14 mouse cellular contexts compared by ENCODE assay signal in the genomic region with DNA sequence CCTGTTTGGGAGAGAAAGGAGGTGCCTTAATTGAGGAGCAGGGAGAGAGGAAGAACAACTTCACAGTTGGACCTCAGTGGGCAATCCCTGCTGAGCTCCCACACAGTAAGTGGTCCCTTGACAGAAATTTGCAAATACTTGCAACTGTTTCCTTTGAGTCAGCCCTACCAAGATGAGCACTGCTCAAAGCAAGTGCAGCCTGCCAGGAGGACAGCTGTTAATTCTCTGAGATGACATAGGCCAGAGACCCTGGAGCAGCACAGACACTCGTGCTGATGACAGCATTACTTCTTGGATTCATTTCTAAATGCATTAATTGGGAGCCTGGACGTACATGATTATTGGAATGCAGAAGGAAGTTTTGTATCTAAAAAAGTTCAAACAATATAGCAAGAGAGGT.
DNase-seq lines count a peak whose midpoint lies in the region; ATAC-seq and TF ChIP-seq lines count a peak whose summit lies in the region.
"Had no signal": no experiment of that assay in that cellular context is flagged by ENCODE, and none has a peak within 500 bp of the region (broad histone marks: within the 10 kb centered on the region; RNA-seq: fewer than 3 reads in every experiment).

No protein-coding gene starts in this region.

- intact Hi-C loops in left cerebral cortex, postnatal 14 days (cut with DNase I), result no loop called here

- no peak for TF ChIP-seq POLR2A in kidney, adult 2 months (IDR thresholded peaks at IDR 0.05; ENCODE audit: low read depth, low read length)

- H3K36me3 ChIP-seq in kidney, adult 2 months (ENCODE audit: control insufficient read depth, insufficient read depth, low read length), result no peaks in the 10 kb centered on the region
- H3K36me3 ChIP-seq in kidney, embryonic 14.5 days (ENCODE audit: control insufficient read depth, insufficient read depth, low read length), result no peaks in the 10 kb centered on the region
- H3K36me3 ChIP-seq in heart, postnatal 0 days (replicated peaks; ENCODE audit: control insufficient read depth, insufficient read depth, low read length), result no peaks in the 10 kb centered on the region
- H3K36me3 ChIP-seq: hindbrain, embryonic 13.5 days; limb, embryonic 12.5 days had no signal

- whole genome bisulfite sequencing in kidney, adult 2 months, result 46% methylated on average over 2 of the region's 2 CpGs
- 42% methylated on average over 2 of the region's 2 CpGs for WGBS in kidney, embryonic 14.5 days
- WGBS in heart, postnatal 0 days, result 37% methylated on average over 2 of the region's 2 CpGs

- H3K27ac ChIP-seq in kidney, adult 2 months (ENCODE audit: insufficient read depth, low read depth, low read length), result no peak overlapping the region
- no peak overlapping the region for H3K27ac ChIP-seq in kidney, embryonic 14.5 days (ENCODE audit: low read depth, low read length)
- H3K27ac ChIP-seq in heart, postnatal 0 days (ENCODE audit: low read depth), result no peak overlapping the region
- H3K27ac ChIP-seq: hindbrain, embryonic 13.5 days; limb, embryonic 12.5 days had no signal

- H3K27me3 ChIP-seq in kidney, adult 2 months (replicated peaks; ENCODE audit: control insufficient read depth, insufficient read depth, low read length), result no peaks in the 10 kb centered on the region
- H3K27me3 ChIP-seq in kidney, embryonic 14.5 days (ENCODE audit: control insufficient read depth, insufficient read depth, low read length), result no peaks in the 10 kb centered on the region
- no peaks in the 10 kb centered on the region for H3K27me3 ChIP-seq in heart, postnatal 0 days (ENCODE audit: control insufficient read depth, insufficient read depth, low read length)
- H3K27me3 ChIP-seq: hindbrain, embryonic 13.5 days; limb, embryonic 12.5 days had no signal

- no peak overlapping the region for H3K4me3 ChIP-seq in kidney, adult 2 months (ENCODE audit: insufficient read depth, low read depth, low read length)
- H3K4me3 ChIP-seq in kidney, embryonic 14.5 days (ENCODE audit: low read length), result no peak overlapping the region
- no peak overlapping the region for H3K4me3 ChIP-seq in heart, postnatal 0 days (ENCODE audit: low read depth, low read length)
- H3K4me3 ChIP-seq: hindbrain, embryonic 13.5 days; limb, embryonic 12.5 days had no signal

- no peak for TF ChIP-seq CTCF in kidney, adult 2 months (conservative IDR thresholded peaks at IDR 0.05; ENCODE audit: insufficient read depth, insufficient read length, low read depth, low read length)
- TF ChIP-seq CTCF in heart, postnatal 0 days (IDR thresholded peaks at IDR 0.05; ENCODE audit: low read depth), result no peak

- H3K9me3 ChIP-seq in kidney, embryonic 14.5 days (ENCODE audit: control insufficient read depth, low read length), result no peaks in the 10 kb centered on the region
- H3K9me3 ChIP-seq in heart, postnatal 0 days (replicated peaks; ENCODE audit: control insufficient read depth, low read length), result no peaks in the 10 kb centered on the region
- H3K9me3 ChIP-seq: hindbrain, embryonic 13.5 days; limb, embryonic 12.5 days had no signal

- ATAC-seq in kidney, embryonic 14.5 days (ENCODE audit: low FRiP score, low TSS enrichment), result no peak
- ATAC-seq in heart, postnatal 0 days (ENCODE audit: insufficient read depth, low read depth), result 0 out of 2 replicates have a peak, but pooled peaks have one; percentile 33
- ATAC-seq: forebrain, embryonic 16.5 days had no signal

- H3K9ac ChIP-seq in kidney, embryonic 14.5 days (ENCODE audit: low read depth, low read length), result no peak overlapping the region
- no peak overlapping the region for H3K9ac ChIP-seq in heart, postnatal 0 days (replicated peaks; ENCODE audit: low read depth, low read length)
- H3K9ac ChIP-seq: hindbrain, embryonic 13.5 days; limb, embryonic 12.5 days had no signal

- no peaks in the 10 kb centered on the region for H3K4me1 ChIP-seq in kidney, adult 2 months (ENCODE audit: control insufficient read depth, insufficient read depth, low read length)
- H3K4me1 ChIP-seq in kidney, embryonic 14.5 days (ENCODE audit: control insufficient read depth, insufficient read depth, low read length), result no peaks in the 10 kb centered on the region
- no peaks in the 10 kb centered on the region for H3K4me1 ChIP-seq in heart, postnatal 0 days (ENCODE audit: control insufficient read depth, insufficient read depth)
- H3K4me1 ChIP-seq: hindbrain, embryonic 13.5 days; limb, embryonic 12.5 days had no signal

- no peak for TF ChIP-seq EP300 in heart, postnatal 0 days (IDR thresholded peaks at IDR 0.05; ENCODE audit: low read depth)

- peak; percentile 46 to 59 for DNase-seq in cerebellum, postnatal 10 days
- DNase-seq in cerebellum, postnatal 25 days, result no peak
- peak; percentile 47 for DNase-seq in kidney, adult 2 months
- DNase-seq in heart, postnatal 0 days (ENCODE audit: low spot score), result no peak
- peak; percentile 58 to 63 for DNase-seq in kidney, postnatal 25 days
- no peak for DNase-seq in testis, postnatal 10 days (ENCODE audit: low spot score)
- no peak for DNase-seq in left cerebral cortex, postnatal 14 days (ENCODE audit: low spot score in 2 of 2)
- DNase-seq: adrenal gland, adult 2 months; midbrain, embryonic 14.5 days; spleen, adult 18-20 months had no signal

- no peak overlapping the region for H3K4me2 ChIP-seq in kidney, embryonic 14.5 days (replicated peaks; ENCODE audit: low read depth, low read length)
- no peak overlapping the region for H3K4me2 ChIP-seq in heart, postnatal 0 days (ENCODE audit: low read depth, low read length)
- H3K4me2 ChIP-seq: hindbrain, embryonic 13.5 days; limb, embryonic 12.5 days had no signal

Comparison
In these comparisons a context has a peak if more than half of its experiments do, and no peak if none do; other contexts are left out.
1. DNase-seq: peak in cerebellum, postnatal 10 days (2 of 2), kidney, adult 2 months (single experiment) and kidney, postnatal 25 days (2 of 2); none in cerebellum, postnatal 25 days (0 of 2), heart, postnatal 0 days (single experiment), testis, postnatal 10 days (single experiment) and left cerebral cortex, postnatal 14 days (0 of 2).